Mouse (Mus musculus): ENCODE data around the gene Pabpc1l. TPM values are rescaled to one million over a fixed set of nuclear protein-coding genes. Genes with fewer than 3 reads are reported as not detected.

Pabpc1l gene
- polyA plus RNA-seq, 2 experiments, result 2.4 to 3.4 TPM

- H3K4me3 ChIP-seq (replicated peaks; ENCODE audit: low read length), result no peak overlapping the region
- H3K27ac ChIP-seq (replicated peaks; ENCODE audit: low read depth, low read length), result no peak overlapping the region
- no peak overlapping the region for H3K4me2 ChIP-seq (replicated peaks; ENCODE audit: low read depth, low read length, severe bottlenecking)
- no peak overlapping the region for H3K9ac ChIP-seq (ENCODE audit: low read depth, low read length, severe bottlenecking)
- H3K4me1 ChIP-seq (ENCODE audit: control insufficient read depth, insufficient read depth, low read length), result no peaks in the 10 kb centered on the region
- H3K9me3 ChIP-seq (ENCODE audit: control insufficient read depth, low read length), result no peaks in the 10 kb centered on the region
- peaks cover 54% of the 10 kb centered on the region for H3K36me3 ChIP-seq (ENCODE audit: control insufficient read depth, insufficient read depth, low read length)
- TF ChIP-seq POLR2A (IDR thresholded peaks at IDR 0.05; ENCODE audit: borderline replicate concordance, extremely low read depth, insufficient read depth, insufficient read length), result no peak
- ATAC-seq (ENCODE audit: low FRiP score, low read depth) (no peak), DNase-seq (ENCODE audit: low spot score) (no peak)
- no peaks in the 10 kb centered on the region for H3K27me3 ChIP-seq (ENCODE audit: control insufficient read depth, insufficient read depth, low read length)
- 91% methylated on average over 4 of the region's 4 CpGs for WGBS
Observed at GRCm38 (mm10) chr2:164089508-164089907, 64.3 kb downstream of the Pabpc1l start.

GRCm38 (mm10) chr2:164094152-164094551 is 68.9 kb downstream of the Pabpc1l start:
- no peak overlapping the region for H3K4me2 ChIP-seq (replicated peaks; ENCODE audit: low read depth, low read length, severe bottlenecking)
- ATAC-seq (ENCODE audit: low FRiP score, low read depth) (no peak), DNase-seq (ENCODE audit: low spot score) (no peak)
- no peak overlapping the region for H3K4me3 ChIP-seq (replicated peaks; ENCODE audit: low read length)
- no peak overlapping the region for H3K27ac ChIP-seq (replicated peaks; ENCODE audit: low read depth, low read length)
- no peaks in the 10 kb centered on the region for H3K27me3 ChIP-seq (ENCODE audit: control insufficient read depth, insufficient read depth, low read length)
- no peaks in the 10 kb centered on the region for H3K4me1 ChIP-seq (ENCODE audit: control insufficient read depth, insufficient read depth, low read length)
- WGBS, result 78% methylated on average over 7 of the region's 7 CpGs
- H3K36me3 ChIP-seq (ENCODE audit: control insufficient read depth, insufficient read depth, low read length), result peaks cover 44% of the 10 kb centered on the region
- no peak overlapping the region for H3K9ac ChIP-seq (ENCODE audit: low read depth, low read length, severe bottlenecking)
- no peak for TF ChIP-seq POLR2A (IDR thresholded peaks at IDR 0.05; ENCODE audit: borderline replicate concordance, extremely low read depth, insufficient read depth, insufficient read length)
- no peaks in the 10 kb centered on the region for H3K9me3 ChIP-seq (ENCODE audit: control insufficient read depth, low read length)

GRCm38 (mm10) chr2:164098603-164099250 is 73.5 kb downstream of the Pabpc1l start:
- H3K9me3 ChIP-seq (ENCODE audit: control insufficient read depth, low read length), result no peaks in the 10 kb centered on the region
- H3K27ac ChIP-seq (replicated peaks; ENCODE audit: low read depth, low read length), result no peak overlapping the region
- no peaks in the 10 kb centered on the region for H3K4me1 ChIP-seq (ENCODE audit: control insufficient read depth, insufficient read depth, low read length)
- H3K36me3 ChIP-seq (ENCODE audit: control insufficient read depth, insufficient read depth, low read length), result peaks cover 58% of the 10 kb centered on the region
- no peak for DNase-seq (ENCODE audit: low spot score)
- no peak for ATAC-seq (ENCODE audit: low FRiP score, low read depth)
- no peaks in the 10 kb centered on the region for H3K27me3 ChIP-seq (ENCODE audit: control insufficient read depth, insufficient read depth, low read length)
- no peak overlapping the region for H3K4me3 ChIP-seq (replicated peaks; ENCODE audit: low read length)
- WGBS, result 93% methylated on average over 11 of the region's 11 CpGs
- no peak overlapping the region for H3K9ac ChIP-seq (ENCODE audit: low read depth, low read length, severe bottlenecking)
- no peak overlapping the region for H3K4me2 ChIP-seq (replicated peaks; ENCODE audit: low read depth, low read length, severe bottlenecking)
- no peak for TF ChIP-seq POLR2A (IDR thresholded peaks at IDR 0.05; ENCODE audit: borderline replicate concordance, extremely low read depth, insufficient read depth, insufficient read length)

Other genes with a start within 250 kb of the Pabpc1l start
- gene Ccn5, start 204.6 kb upstream of the Pabpc1l start, polyA plus RNA-seq (2012; rRNA removed), result 0.23 and 0.51 TPM in 2 replicates
- 0.70 and 1.1 TPM in 2 replicates for gene Ccn5, start 204.6 kb upstream of the Pabpc1l start, polyA plus RNA-seq (2014; fragmentation: Nextera tagmentation; extraction: Ambion mirVana)
- not detected in 2 replicates for gene Kcnk15, start 171.8 kb upstream of the Pabpc1l start, polyA plus RNA-seq (2012; rRNA removed)
- gene Kcnk15, start 171.8 kb upstream of the Pabpc1l start, polyA plus RNA-seq (2014; fragmentation: Nextera tagmentation; extraction: Ambion mirVana), result not detected in 2 replicates
- 0.19 and 0.20 TPM in 2 replicates for gene Rims4, start 106.8 kb upstream of the Pabpc1l start, polyA plus RNA-seq (2012; rRNA removed)
- 0.08 and 0.12 TPM in 2 replicates for gene Rims4, start 106.8 kb upstream of the Pabpc1l start, polyA plus RNA-seq (2014; fragmentation: Nextera tagmentation; extraction: Ambion mirVana)
- 106 and 126 TPM in 2 replicates for gene Ywhab, start 30.5 kb upstream of the Pabpc1l start, polyA plus RNA-seq (2012; rRNA removed)
- gene Ywhab, start 30.5 kb upstream of the Pabpc1l start, polyA plus RNA-seq (2014; fragmentation: Nextera tagmentation; extraction: Ambion mirVana), result 277 and 283 TPM in 2 replicates
- 16.1 and 16.8 TPM in 2 replicates for gene Stk4, start 44.9 kb downstream of the Pabpc1l start, polyA plus RNA-seq (2012; rRNA removed)
- gene Stk4, start 44.9 kb downstream of the Pabpc1l start, polyA plus RNA-seq (2014; fragmentation: Nextera tagmentation; extraction: Ambion mirVana), result 23.2 and 25.5 TPM in 2 replicates
- gene Tomm34, start 45.7 kb downstream of the Pabpc1l start, polyA plus RNA-seq (2012; rRNA removed), result 39.1 and 42.9 TPM in 2 replicates
- gene Tomm34, start 45.7 kb downstream of the Pabpc1l start, polyA plus RNA-seq (2014; fragmentation: Nextera tagmentation; extraction: Ambion mirVana), result 50.1 and 53.5 TPM in 2 replicates
- gene Kcns1, start 145.7 kb downstream of the Pabpc1l start, polyA plus RNA-seq (2012; rRNA removed), result 6.8 and 11.2 TPM in 2 replicates
- gene Kcns1, start 145.7 kb downstream of the Pabpc1l start, polyA plus RNA-seq (2014; fragmentation: Nextera tagmentation; extraction: Ambion mirVana), result 2.7 and 3.2 TPM in 2 replicates
- gene Wfdc5, start 157.3 kb downstream of the Pabpc1l start, polyA plus RNA-seq (2012; rRNA removed), result 0.08 TPM in 1 of 2 replicates, not detected in the other
- 0.33 and 0.77 TPM in 2 replicates for gene Wfdc5, start 157.3 kb downstream of the Pabpc1l start, polyA plus RNA-seq (2014; fragmentation: Nextera tagmentation; extraction: Ambion mirVana)
- gene Wfdc12, start 165.2 kb downstream of the Pabpc1l start, polyA plus RNA-seq (2012; rRNA removed), result 0.30 and 0.32 TPM in 2 replicates
- gene Wfdc12, start 165.2 kb downstream of the Pabpc1l start, polyA plus RNA-seq (2014; fragmentation: Nextera tagmentation; extraction: Ambion mirVana), result not detected in 2 replicates
- not detected in 2 replicates for gene Wfdc15a, start 174.7 kb downstream of the Pabpc1l start, polyA plus RNA-seq (2012; rRNA removed)
- gene Wfdc15a, start 174.7 kb downstream of the Pabpc1l start, polyA plus RNA-seq (2014; fragmentation: Nextera tagmentation; extraction: Ambion mirVana), result not detected in 2 replicates
- not detected in 2 replicates for gene Wfdc15b, start 196.2 kb downstream of the Pabpc1l start, polyA plus RNA-seq (2012; rRNA removed)
- gene Wfdc15b, start 196.2 kb downstream of the Pabpc1l start, polyA plus RNA-seq (2014; fragmentation: Nextera tagmentation; extraction: Ambion mirVana), result not detected in 2 replicates
- not detected in 2 replicates for gene Svs2, start 213.0 kb downstream of the Pabpc1l start, polyA plus RNA-seq (2012; rRNA removed)
- gene Svs2, start 213.0 kb downstream of the Pabpc1l start, polyA plus RNA-seq (2014; fragmentation: Nextera tagmentation; extraction: Ambion mirVana), result not detected in 2 replicates
- gene Svs3b, start 231.2 kb downstream of the Pabpc1l start, polyA plus RNA-seq (2012; rRNA removed), result not detected in 2 replicates
- not detected in 2 replicates for gene Svs3b, start 231.2 kb downstream of the Pabpc1l start, polyA plus RNA-seq (2014; fragmentation: Nextera tagmentation; extraction: Ambion mirVana)

All from limb, embryonic 14.5 days (tissue).